Mouse (Mus musculus) frontal cortex, postnatal 10 days (tissue): ENCODE measurements around the gene Terb2.

Experiments
- DNase-seq, 2 experiments: peaks; one replicate each; pipeline ENCODE4 v3.0.0; 2022; ENCODE audit warnings: low spot score in 2 of 2, mixed read lengths in 1 of 2

Terb2 gene

GRCm38 (mm10) chr2:122186106-122186505 is at the start of gene Terb2, which contains the start of gene Patl2:
Gene Terb2 (plus strand): TSS chr2:122186272.
Gene Patl2 (minus strand): TSS chr2:122186189.
- no peak for DNase-seq

GRCm38 (mm10) chr2:122137839-122138465 is 48.1 kb upstream of the Terb2 start:
- no peak for DNase-seq

GRCm38 (mm10) chr2:122140815-122141214 is 45.3 kb upstream of the Terb2 start:
- no peak for DNase-seq

DNA sequence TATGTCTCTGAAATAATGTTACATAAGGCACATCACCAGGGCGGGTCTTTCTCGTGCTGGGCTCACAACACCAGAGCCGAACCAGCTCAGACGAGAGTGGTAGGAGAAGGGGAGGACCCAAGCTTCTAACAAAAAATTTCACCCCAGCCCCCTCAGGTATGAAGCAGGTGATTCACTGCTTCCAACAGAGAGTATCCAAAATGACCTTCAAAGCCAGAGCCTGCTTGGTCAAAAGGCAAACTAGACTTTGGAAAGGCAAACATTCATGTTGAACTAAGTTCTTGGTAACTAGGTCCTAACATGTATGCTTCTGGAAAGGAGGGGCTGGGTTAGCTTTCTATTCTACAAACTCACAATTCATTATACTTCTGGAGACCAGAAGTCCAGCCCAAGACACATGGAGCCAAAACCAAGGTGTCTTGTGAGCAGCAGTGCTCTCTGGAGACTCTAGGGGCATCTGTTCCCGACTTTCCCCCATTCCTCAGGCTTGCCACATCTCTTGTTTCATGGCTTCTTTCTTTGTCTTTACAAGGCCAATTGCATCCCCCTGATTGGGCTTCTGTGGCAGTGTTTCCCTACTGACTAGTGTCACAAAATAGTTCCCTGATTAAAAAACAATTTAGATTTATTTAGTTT is 44.6 kb upstream of the Terb2 start:
- DNase-seq = no peak

GRCm38 (mm10) chr2:122143111-122143510 is 43.0 kb upstream of the Terb2 start:
- DNase-seq = no peak

DNA sequence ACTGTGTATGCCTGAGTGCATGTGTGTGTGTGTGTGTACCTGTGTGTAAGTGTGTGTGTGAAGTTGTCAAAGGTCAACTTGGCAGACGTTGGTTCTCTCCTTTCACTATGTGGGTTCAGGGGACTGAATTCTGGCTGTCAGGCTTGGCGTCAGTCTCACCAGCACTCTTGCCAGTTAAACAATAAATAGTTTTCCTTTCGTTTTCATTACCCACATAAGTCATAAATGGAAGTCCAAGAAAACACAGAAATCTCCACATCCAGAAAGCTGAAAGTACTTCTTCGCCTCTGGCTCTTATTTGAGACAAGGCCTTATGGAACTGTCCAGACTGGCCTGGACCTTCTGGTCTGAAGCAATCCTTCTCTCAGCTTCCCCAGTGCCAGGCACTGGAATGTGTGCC is 40.3 kb upstream of the Terb2 start:
- no peak for DNase-seq

DNA sequence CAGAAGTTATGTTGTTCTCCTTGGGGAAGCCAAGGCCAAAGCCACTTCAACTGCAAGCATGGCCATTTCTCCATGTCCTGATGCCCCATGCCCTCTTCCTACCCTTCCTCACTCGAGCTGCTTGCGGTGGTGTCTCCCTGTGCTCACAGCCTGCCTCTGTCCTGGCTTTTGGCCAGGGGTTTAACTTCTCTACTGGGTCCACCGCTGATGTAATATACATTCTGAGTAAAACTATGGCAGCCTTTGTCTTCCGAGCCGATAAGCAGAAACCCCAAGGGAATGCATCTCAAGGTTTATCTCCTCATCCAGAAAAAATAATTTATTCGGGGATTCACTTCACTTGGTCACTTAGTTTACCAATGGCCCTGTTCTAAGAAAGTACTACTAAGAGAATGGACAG is 39.4 kb upstream of the Terb2 start:
- DNase-seq = no peak

GRCm38 (mm10) chr2:122147508-122148241 is 38.4 kb upstream of the Terb2 start, which contains the start of gene B2m:
Gene B2m (plus strand): TSS chr2:122147686.
- DNase-seq = peak; percentile 83 to 90

GRCm38 (mm10) chr2:122148242-122148917 is 37.7 kb upstream of the Terb2 start:
- DNase-seq = peak in 1 of 2 experiments; percentile 49

GRCm38 (mm10) chr2:122149316-122149715 is 36.8 kb upstream of the Terb2 start:
- no peak for DNase-seq

DNA sequence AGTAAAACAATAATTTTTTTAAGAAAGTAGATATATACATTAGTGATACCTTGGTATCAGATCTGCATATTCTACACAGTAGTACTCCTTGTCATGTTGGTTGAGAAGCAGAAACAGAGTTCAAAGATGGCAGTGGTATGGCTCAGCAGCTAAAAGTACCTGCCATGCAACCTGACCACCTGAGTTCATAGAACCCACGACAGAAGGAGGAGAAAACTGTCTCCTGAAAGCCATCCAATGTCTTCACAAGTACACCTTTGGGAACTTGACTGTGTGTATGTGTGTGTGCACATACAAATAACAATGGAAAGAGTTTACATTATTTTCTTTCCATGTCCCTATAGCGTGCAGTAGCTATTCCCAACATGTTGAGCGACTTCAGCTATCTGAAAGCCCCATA is 36.4 kb upstream of the Terb2 start:
- no peak for DNase-seq

DNA sequence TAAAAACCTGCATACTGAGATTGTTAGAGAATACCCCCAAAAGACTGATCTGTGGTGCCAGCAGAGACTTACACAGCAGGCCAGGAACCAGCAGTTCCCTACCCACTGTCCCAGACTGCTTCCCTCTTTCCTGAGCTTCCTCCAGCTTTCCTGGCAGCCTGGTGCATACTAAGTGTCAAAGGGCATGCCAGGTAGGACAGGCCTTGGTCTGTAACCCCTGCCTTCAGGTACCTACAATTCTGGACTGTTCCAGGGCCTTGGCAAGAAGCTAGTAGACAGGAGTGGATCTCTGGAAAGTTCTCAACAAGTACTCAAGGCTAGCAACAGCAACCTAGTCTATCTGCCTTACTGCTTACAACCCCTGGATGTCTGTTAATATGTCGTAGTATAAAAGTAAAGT is 34.9 kb upstream of the Terb2 start:
- no peak for DNase-seq

- DNase-seq = no peak
Measured at GRCm38 (mm10) chr2:122152850-122153249, 33.2 kb upstream of the Terb2 start.

DNA sequence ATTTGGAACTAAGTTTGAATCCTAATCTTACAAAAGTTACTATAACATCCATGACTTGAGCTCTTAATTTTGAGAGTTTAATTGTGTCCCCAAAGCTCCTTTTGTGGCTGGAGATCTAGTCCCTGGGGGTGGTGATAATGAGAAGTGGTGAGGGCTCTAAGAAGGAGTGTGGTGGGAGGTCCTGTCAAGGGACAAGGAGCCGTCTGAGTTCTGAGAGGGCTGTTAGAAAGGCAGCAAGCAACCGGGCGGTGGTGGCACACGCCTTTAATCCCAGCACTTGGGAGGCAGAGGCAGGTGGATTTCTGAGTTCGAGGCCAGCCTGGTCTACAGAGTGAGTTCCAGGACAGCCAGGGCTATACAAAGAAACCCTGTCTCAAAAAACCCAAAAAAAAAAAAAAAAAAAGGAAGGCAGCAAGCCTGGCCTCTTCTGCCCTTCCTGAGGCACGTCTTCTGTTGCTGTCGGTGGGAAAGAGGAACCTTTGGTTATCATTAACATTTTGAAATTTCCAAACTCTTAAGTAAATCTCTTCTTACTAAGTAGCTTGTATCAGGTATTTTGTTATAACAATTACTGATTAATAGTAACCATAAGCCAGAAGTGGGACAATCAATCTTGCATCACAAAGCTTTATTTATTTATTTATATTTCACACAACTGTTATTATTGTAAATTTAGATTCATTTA is 32.2 kb upstream of the Terb2 start:
- DNase-seq = no peak

GRCm38 (mm10) chr2:122154479-122154878 is 31.6 kb upstream of the Terb2 start:
- DNase-seq = no peak

- no peak for DNase-seq
Measured at GRCm38 (mm10) chr2:122155292-122155691, 30.8 kb upstream of the Terb2 start.

GRCm38 (mm10) chr2:122156051-122156700 is 29.9 kb upstream of the Terb2 start:
- no peak for DNase-seq

GRCm38 (mm10) chr2:122157561-122157960 is 28.5 kb upstream of the Terb2 start:
- DNase-seq = no peak

GRCm38 (mm10) chr2:122158362-122158802 is 27.7 kb upstream of the Terb2 start:
- DNase-seq = no peak

GRCm38 (mm10) chr2:122159667-122160066 is 26.4 kb upstream of the Terb2 start:
- no peak for DNase-seq

- DNase-seq = peak; percentile 42 to 68
Measured at GRCm38 (mm10) chr2:122160680-122161079, 25.4 kb upstream of the Terb2 start, which contains the start of gene Trim69. Gene Trim69 (plus strand): TSS chr2:122160700.
